Mouse (Mus musculus) hindbrain, embryonic 16.5 days (tissue): ENCODE data around the gene Hoxd1. TPM values are rescaled to one million over a fixed set of nuclear protein-coding genes. Genes with fewer than 3 reads are reported as not detected.

Source experiments
- ATAC-seq: fragments of 200-750 bp; cut with Nextera tagmentation; 2 replicates; pipeline ENCODE4 v1.8.0; 2017; ENCODE audit warnings: moderate TSS enrichment, moderate library complexity
- H3K27ac ChIP-seq: fragments of 300-500 bp; sonication (generic); 2 replicates; pipeline ENCODE4 v1.5.1; 2014; ENCODE audit warnings: low read depth, mild to moderate bottlenecking, control low read depth, low read length, moderate library complexity
- H3K27me3 ChIP-seq: fragments of 300-500 bp; sonication (generic); replicated peaks from 2 replicates; pipeline ENCODE4 v1.6.1; 2014; ENCODE audit warnings: low read length; ENCODE audit not compliant: control insufficient read depth, insufficient read depth
- H3K36me3 ChIP-seq: fragments of 300-500 bp; sonication (generic); 2 replicates; pipeline ENCODE4 v1.6.1; 2014; ENCODE audit warnings: mild to moderate bottlenecking, low read length, moderate library complexity, mixed read lengths; ENCODE audit not compliant: control insufficient read depth, insufficient read depth
- H3K4me1 ChIP-seq: fragments of 300-500 bp; sonication (generic); 2 replicates; pipeline ENCODE4 v1.6.1; 2014; ENCODE audit warnings: low read depth, low read length; ENCODE audit not compliant: control insufficient read depth, insufficient read depth
- H3K4me2 ChIP-seq: fragments of 300-500 bp; sonication (generic); 2 replicates; pipeline ENCODE4 v1.6.1; 2014; ENCODE audit warnings: mild to moderate bottlenecking, low read length, control low read depth, moderate library complexity
- H3K4me3 ChIP-seq: fragments of 300-500 bp; sonication (generic); 2 replicates; pipeline ENCODE4 v1.5.1; 2014; ENCODE audit warnings: mild to moderate bottlenecking, low read length, control low read depth, moderate library complexity
- H3K9ac ChIP-seq: fragments of 300-500 bp; sonication (generic); 2 replicates; pipeline ENCODE4 v1.6.1; 2014; ENCODE audit warnings: low read depth, mild to moderate bottlenecking, control low read depth, low read length, moderate library complexity
- H3K9me3 ChIP-seq: fragments of 300-500 bp; sonication (generic); 2 replicates; pipeline ENCODE4 v1.6.1; 2014; ENCODE audit warnings: mild to moderate bottlenecking, low read length, moderate library complexity; ENCODE audit not compliant: control insufficient read depth
- WGBS: fragments of 180-500 bp; shearing (Covaris S2); extraction: QIAGEN DNeasy Blood & Tissue Kit; methylation state at CpG from one replicate; pipeline ENCODE4 v1.1.7; 2014; 5-methylcytosine and 5-hydroxymethylcytosine counted together
- polyA plus RNA-seq: library from polyadenylated mRNA; unstranded; fragments of >200 nt; fragmentation: Nextera tagmentation; extraction: Ambion mirVana; gene quantifications from 2 replicates; pipeline ENCODE4 v1.2.1, GENCODE M21; 2015

Hoxd1 gene
- polyA plus RNA-seq, 1 experiment from 2014 or later: 1.1 TPM

- Histone ChIP-seq H3K4me2 (peak overlapping the region; percentile 67), H3K4me3 (peak overlapping the region; percentile 17; the same call in 1 of the 2 replicates), H3K27me3 (peaks cover 35% of the 10 kb centered on the region), H3K9me3 (no peaks in the 10 kb centered on the region), H3K36me3 (no peaks in the 10 kb centered on the region), H3K27ac (peak overlapping the region; percentile 9), H3K9ac (no peak overlapping the region), H3K4me1 (peaks cover 2% of the 10 kb centered on the region)
- ATAC-seq: no peak
Observed at GRCm38 (mm10) chr2:74731055-74731454, 31.7 kb upstream of the Hoxd1 start.

- H3K27ac ChIP-seq: peak overlapping the region; percentile 83
- no peak for ATAC-seq
- H3K4me2 ChIP-seq: peak overlapping the region; percentile 67
- WGBS: 7% methylated on average over 9 of the region's 9 CpGs
- no peaks in the 10 kb centered on the region for H3K36me3 ChIP-seq
- H3K9me3 ChIP-seq: no peaks in the 10 kb centered on the region
- H3K27me3 ChIP-seq: peaks cover 33% of the 10 kb centered on the region
- peak overlapping the region; percentile 42 for H3K4me3 ChIP-seq
- H3K9ac ChIP-seq: peak overlapping the region; percentile 63
- no peaks in the 10 kb centered on the region; the same call in 1 of the 2 replicates for H3K4me1 ChIP-seq
Observed at GRCm38 (mm10) chr2:74731799-74732512, 30.8 kb upstream of the Hoxd1 start.

GRCm38 (mm10) chr2:74732513-74733316, 30.1 kb upstream of the Hoxd1 start:
- H3K4me2 ChIP-seq: peak overlapping the region; percentile 67
- H3K4me3 ChIP-seq: peak overlapping the region; percentile 42
- peak overlapping the region; percentile 83 for H3K27ac ChIP-seq
- no peaks in the 10 kb centered on the region for H3K9me3 ChIP-seq
- 2% methylated on average over 52 of the region's 52 CpGs for WGBS
- H3K9ac ChIP-seq: peak overlapping the region; percentile 63
- no peaks in the 10 kb centered on the region; the same call in 1 of the 2 replicates for H3K4me1 ChIP-seq
- H3K27me3 ChIP-seq: peaks cover 33% of the 10 kb centered on the region
- no peaks in the 10 kb centered on the region for H3K36me3 ChIP-seq
- no peak for ATAC-seq

- Histone ChIP-seq H3K4me1 (no peaks in the 10 kb centered on the region; the same call in 1 of the 2 replicates), H3K4me3 (peak overlapping the region; percentile 42), H3K4me2 (peak overlapping the region; percentile 67), H3K27ac (peak overlapping the region; percentile 83), H3K27me3 (peaks cover 36% of the 10 kb centered on the region), H3K36me3 (no peaks in the 10 kb centered on the region), H3K9me3 (no peaks in the 10 kb centered on the region), H3K9ac (peak overlapping the region; percentile 63; the same call in 1 of the 2 replicates)
- ATAC-seq: no peak
- under 1% methylated on average over 16 of the region's 16 CpGs for WGBS
Observed at GRCm38 (mm10) chr2:74733317-74733661, 29.5 kb upstream of the Hoxd1 start.

GRCm38 (mm10) chr2:74733765-74734164, 29.0 kb upstream of the Hoxd1 start:
- peak overlapping the region; percentile 42 for H3K4me3 ChIP-seq
- no peaks in the 10 kb centered on the region for H3K9me3 ChIP-seq
- H3K4me2 ChIP-seq: peak overlapping the region; percentile 67
- H3K9ac ChIP-seq: peak overlapping the region; percentile 63; the same call in 1 of the 2 replicates
- 3% methylated on average over 6 of the region's 6 CpGs for WGBS
- no peaks in the 10 kb centered on the region; the same call in 1 of the 2 replicates for H3K4me1 ChIP-seq
- no peak for ATAC-seq
- peak overlapping the region; percentile 83 for H3K27ac ChIP-seq
- H3K27me3 ChIP-seq: peaks cover 31% of the 10 kb centered on the region
- H3K36me3 ChIP-seq: no peaks in the 10 kb centered on the region

- Histone ChIP-seq H3K4me2 (peak overlapping the region; percentile 67), H3K4me1 (no peaks in the 10 kb centered on the region; the same call in 1 of the 2 replicates), H3K9me3 (no peaks in the 10 kb centered on the region), H3K36me3 (no peaks in the 10 kb centered on the region), H3K27ac (peak overlapping the region; percentile 83), H3K4me3 (peak overlapping the region; percentile 42), H3K9ac (peak overlapping the region; percentile 66), H3K27me3 (peaks cover 32% of the 10 kb centered on the region)
- ATAC-seq: peak; percentile 25; the same call in 1 of the 2 replicates
- 4% methylated on average over 13 of the region's 13 CpGs for WGBS
Observed at GRCm38 (mm10) chr2:74734451-74734850, 28.3 kb upstream of the Hoxd1 start.

- peaks cover 31% of the 10 kb centered on the region for H3K27me3 ChIP-seq
- H3K4me3 ChIP-seq: peak overlapping the region; percentile 42
- WGBS: 7% methylated on average over 27 of the region's 27 CpGs
- H3K4me2 ChIP-seq: peak overlapping the region; percentile 67
- H3K9me3 ChIP-seq: no peaks in the 10 kb centered on the region
- peak overlapping the region; percentile 83 for H3K27ac ChIP-seq
- ATAC-seq: no peak
- H3K4me1 ChIP-seq: no peaks in the 10 kb centered on the region; the same call in 1 of the 2 replicates
- H3K36me3 ChIP-seq: no peaks in the 10 kb centered on the region
- peak overlapping the region; percentile 66 for H3K9ac ChIP-seq
Observed at GRCm38 (mm10) chr2:74734996-74735811, 27.6 kb upstream of the Hoxd1 start.

- ATAC-seq: peak; percentile 25; the same call in 1 of the 2 replicates
- H3K4me2 ChIP-seq: peak overlapping the region; percentile 67
- WGBS: under 1% methylated on average over 40 of the region's 42 CpGs
- H3K27me3 ChIP-seq: peaks cover 31% of the 10 kb centered on the region
- H3K36me3 ChIP-seq: no peaks in the 10 kb centered on the region
- H3K9me3 ChIP-seq: no peaks in the 10 kb centered on the region
- peak overlapping the region; percentile 66 for H3K9ac ChIP-seq
- no peaks in the 10 kb centered on the region; the same call in 1 of the 2 replicates for H3K4me1 ChIP-seq
- H3K4me3 ChIP-seq: peak overlapping the region; percentile 42
- peak overlapping the region; percentile 83 for H3K27ac ChIP-seq
Observed at GRCm38 (mm10) chr2:74735851-74736687, 26.7 kb upstream of the Hoxd1 start.
